Mouse (Mus musculus) urinary bladder, postnatal 4 days (tissue): ENCODE measurements at regions not wholly inside any gene's neighbourhood (a gene's known extent, or its start where the extent isn't known, plus 50 kb on each side); places are given as distances from the start of the nearest gene placed in this dataset.

Source experiments
- DNase-seq, 2 experiments: peaks; one replicate each; pipeline ENCODE4 v3.0.0; 2021 to 2022; ENCODE audit warnings: low spot score in 2 of 2

DNA sequence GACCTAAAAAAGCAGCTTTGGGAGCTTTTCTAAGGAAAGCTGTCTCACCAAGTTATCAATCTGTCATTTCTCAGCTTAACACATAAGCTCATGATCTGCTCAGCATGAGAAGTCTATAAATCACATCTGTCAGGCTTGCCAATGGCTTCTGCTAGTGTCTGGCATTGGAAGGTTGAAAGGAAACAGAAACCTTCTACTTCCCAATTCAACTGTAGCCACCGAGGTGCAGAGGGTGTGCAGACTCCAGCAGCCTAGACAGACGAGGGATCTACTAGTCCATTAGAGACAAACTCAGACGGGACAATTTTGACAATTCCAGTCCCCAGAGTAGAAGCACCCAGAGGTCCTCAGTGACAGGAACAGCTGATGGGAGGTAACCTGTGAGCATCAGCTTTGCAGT, 103.0 kb downstream of the Nab1 start:
- no peak for DNase-seq

GRCm38 (mm10) chr1:52392933-52393332, 107.5 kb downstream of the Nab1 start:
- DNase-seq: no peak

DNA sequence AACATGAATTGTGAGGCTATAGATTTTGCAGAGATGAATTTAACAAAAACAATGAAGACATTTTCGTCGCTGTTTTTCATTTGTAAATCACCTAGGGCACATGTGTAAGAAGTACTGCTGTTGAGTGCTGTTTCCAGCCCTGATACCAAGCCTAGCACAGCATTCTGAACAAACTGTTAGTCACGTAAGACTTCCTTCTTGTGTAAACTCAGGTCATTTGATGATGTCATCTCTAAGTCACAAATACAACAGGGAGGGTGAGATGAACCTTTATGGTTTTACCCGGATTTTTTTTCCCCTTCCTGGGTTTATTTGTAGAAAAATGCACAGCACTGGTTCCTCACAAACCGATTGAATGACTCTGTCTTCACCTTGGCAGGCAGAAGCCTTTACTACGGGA, 111.6 kb downstream of the Nab1 start:
- no peak for DNase-seq

- no peak for DNase-seq
Measured at GRCm38 (mm10) chr1:52388118-52388517, 112.4 kb downstream of the Nab1 start.

DNA sequence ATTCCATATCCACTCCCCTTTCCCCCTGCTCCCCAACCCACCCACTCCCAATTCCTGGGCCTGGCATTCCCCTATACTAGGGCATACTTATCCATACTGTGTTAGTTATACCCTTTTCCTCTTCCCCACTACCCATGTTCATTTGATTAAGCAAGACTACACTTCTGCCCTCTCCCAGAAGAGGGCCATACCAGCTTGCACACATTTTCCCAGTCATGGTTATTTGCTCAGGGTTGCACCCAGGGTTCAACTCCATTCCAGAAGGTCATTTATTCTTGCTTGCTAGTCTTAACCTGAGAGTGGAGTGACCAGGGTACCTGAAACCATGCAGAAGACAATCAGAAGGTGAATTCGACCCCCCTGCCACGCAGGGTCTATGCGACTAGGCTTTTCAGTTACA, 113.4 kb downstream of the Nab1 start:
- no peak for DNase-seq

- DNase-seq: no peak
Measured at GRCm38 (mm10) chr1:52375320-52375719, 125.2 kb downstream of the Nab1 start.

- DNase-seq: no peak
Measured at GRCm38 (mm10) chr1:52374666-52375065, 125.8 kb downstream of the Nab1 start.

DNA sequence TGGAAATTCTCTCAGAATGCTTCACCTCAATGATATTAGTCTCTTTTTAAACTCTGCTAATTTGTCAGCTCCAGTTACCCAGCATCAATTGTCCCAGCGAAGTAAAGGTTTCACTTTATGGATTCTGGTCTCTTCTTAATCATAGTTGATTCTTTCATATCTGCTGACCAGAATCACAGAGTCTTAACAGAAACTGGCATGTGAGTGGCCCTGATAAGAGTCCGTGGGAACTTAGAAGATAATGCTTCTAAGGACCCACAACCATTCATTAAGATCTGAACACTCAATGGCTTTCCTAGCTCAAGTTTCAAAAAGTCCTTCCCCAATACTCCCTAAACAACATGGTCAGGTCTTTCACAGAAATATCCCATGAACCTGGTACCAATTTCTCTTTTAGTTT, 126.7 kb downstream of the Nab1 start:
- no peak for DNase-seq

GRCm38 (mm10) chr1:52366386-52366785, 133.4 kb upstream of the Gls start:
- no peak for DNase-seq

GRCm38 (mm10) chr1:52363625-52364024, 130.6 kb upstream of the Gls start:
- DNase-seq: no peak

DNA sequence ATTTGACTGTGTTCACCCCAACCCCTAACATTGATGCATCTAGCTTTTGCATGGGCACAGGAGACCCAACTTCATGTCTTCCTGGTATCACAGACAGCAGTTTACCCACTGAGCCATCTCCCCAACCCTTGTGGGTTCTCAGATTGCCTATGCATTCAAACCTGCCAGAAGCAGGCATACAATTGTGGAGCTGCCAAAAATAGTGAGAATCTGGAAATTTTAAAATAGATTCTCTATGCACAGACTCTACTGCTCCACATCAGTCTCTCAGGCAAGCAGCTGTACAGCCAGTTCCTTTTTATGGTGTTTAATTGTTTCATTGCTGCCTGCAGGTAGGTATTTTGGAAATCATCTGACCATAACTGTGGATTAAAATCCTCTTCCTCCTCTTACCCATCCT, 129.9 kb upstream of the Gls start:
- no peak for DNase-seq

- peak in 1 of 2 experiments; percentile 39 for DNase-seq
Measured at GRCm38 (mm10) chr1:52354041-52354582, 121.1 kb upstream of the Gls start.

DNA sequence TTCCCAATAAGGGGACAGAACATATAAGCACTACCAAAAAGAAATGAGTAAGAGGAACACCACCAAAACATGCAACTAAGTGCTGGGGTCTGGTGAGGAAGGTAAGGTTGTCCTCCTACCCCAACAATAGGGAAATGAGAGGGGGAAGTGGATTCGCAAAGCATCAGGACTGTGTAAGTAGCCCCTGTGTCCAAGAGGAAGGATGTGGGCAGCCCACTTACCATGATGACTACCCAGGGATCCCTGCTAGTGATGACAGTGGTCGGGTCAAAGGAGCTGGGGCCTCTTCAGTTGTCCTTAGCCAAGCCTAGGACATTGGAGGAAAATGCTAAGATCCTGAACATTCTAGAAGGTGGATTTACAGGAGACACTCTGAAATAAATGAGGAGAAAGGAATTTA, 109.1 kb upstream of the Gls start:
- no peak for DNase-seq

DNA sequence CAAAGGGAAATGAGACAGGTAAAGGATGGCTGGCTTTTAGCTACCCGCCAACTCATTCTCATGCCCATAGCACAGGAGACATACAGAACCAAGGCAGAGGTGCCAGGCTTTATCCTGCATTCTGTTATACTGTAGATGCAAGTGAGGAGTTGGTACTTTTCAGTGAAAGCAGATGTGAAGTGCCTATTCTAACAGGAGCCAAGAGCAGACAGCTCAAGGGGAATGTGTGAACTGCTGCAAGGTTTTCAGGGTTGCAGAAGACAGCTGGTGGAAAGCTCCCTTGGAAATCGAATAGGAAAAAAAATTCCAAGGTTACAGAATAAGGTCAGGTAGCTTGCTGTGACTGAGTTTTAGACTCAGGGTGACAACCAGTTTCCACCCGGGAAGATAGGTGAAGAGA, 105.7 kb upstream of the Gls start:
- DNase-seq: no peak

DNA sequence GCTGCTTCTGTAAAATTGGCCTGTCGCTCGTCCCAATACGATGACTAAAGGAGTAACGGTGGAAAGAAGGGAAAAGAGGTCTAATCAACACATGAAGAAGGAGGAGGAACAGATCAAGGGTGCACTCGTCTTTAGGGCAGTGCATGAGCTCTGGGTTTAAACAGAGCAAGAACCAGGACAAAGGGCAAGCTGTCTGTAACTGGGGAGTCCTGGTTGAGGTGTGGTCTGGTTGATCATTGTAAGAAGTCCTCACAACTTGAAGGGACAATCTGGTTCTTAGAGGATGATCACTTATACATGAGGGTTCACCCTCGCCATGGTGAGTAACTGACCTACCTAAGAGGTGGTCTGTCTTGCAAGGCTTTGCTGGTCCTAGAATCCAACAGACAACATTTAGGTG, 105.2 kb upstream of the Gls start:
- no peak for DNase-seq

- DNase-seq: no peak
Measured at GRCm38 (mm10) chr1:52336696-52337095, 103.7 kb upstream of the Gls start.

DNA sequence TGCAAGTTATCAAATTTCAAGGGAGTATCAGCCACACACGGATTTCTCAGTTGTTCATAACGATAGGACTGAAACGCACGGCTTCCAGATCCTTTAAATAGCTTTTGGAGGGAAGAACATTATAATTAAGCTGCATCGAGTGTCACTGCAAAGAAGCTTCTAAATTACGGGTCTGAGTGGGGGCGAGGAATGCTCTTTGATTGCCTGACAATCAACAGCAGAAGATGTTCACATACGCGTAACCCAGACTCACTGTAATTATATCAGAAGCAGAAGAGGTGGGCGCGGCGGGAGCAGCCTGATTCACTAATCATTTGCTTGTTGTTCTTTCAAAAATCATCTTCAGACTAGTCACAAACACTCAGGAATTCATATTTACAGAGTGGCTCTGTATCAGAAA, 99.0 kb upstream of the Gls start:
- DNase-seq: no peak

DNA sequence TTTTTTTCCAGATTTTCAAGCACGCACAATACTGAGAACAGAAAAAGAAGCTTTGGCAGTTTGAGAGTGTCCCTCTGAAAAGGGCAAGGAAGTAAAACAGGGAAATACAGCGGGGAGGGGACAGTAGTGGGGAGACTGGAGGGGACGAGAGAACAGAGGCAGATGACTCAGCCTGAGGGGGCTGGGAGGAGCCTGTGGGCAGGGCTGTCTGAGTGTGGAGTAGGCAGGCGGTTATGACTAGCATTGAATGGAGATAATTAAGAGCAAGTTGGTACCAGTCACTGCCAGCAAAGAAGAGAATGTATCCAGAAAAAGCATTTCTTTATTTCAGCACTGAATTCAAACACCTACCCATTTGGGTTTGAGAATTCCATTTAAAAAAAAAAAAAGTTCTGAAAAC, 98.4 kb upstream of the Gls start:
- DNase-seq: no peak

DNA sequence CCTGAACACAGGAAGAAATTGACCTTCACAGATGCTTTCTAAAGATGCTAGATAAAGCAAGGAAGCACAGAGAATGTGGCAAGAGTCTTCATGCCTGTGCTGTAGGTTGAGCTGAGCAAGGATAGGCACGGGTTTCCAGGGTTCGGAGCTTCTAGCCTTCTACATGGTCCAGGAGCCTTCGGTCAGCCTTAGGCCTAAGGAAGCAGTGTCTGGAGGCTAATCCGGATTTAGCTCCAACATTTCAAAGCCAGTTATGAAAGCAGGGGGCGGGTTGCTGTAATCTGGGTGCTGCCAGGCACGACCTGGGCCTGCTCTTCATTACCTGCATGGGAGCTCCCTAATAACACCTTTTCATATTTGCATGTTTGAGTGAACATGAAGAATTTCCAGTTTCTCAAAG, 97.5 kb upstream of the Gls start:
- no peak for DNase-seq

- DNase-seq: no peak
Measured at GRCm38 (mm10) chr1:52328507-52328906, 95.5 kb upstream of the Gls start.

DNA sequence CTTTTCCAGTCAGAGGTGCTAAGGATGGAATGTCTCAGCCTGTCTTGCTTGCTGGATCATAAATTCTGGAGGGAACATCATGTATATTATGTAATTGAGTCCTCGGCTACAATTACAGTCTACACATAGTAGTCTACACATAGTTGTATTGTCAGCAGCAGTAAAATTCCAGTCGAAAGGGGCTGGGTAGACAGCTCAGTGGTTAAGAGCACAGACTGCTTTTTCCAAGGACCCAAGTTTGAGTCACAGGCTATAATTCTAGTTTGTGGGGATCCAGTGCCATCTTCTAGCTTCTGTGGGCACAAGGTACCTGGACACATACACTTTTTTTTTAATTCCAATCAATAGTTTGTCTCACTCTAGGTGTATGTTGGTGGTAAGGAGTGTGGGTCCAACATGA, 91.3 kb upstream of the Gls start:
- no peak for DNase-seq

GRCm38 (mm10) chr1:52312076-52312633, 79.1 kb upstream of the Gls start:
- DNase-seq: no peak

- peak in 1 of 2 experiments; percentile 23 for DNase-seq
Measured at GRCm38 (mm10) chr1:52306892-52307291, 73.9 kb upstream of the Gls start.
